Mouse (Mus musculus): ENCODE measurements around the gene Fen1. TPM values are rescaled to one million over a fixed set of nuclear protein-coding genes. Genes with fewer than 3 reads are reported as not detected.

Gene Fen1
- total RNA-seq, 2 experiments from 2014 or later = 4.2 to 6.2 TPM

DNA sequence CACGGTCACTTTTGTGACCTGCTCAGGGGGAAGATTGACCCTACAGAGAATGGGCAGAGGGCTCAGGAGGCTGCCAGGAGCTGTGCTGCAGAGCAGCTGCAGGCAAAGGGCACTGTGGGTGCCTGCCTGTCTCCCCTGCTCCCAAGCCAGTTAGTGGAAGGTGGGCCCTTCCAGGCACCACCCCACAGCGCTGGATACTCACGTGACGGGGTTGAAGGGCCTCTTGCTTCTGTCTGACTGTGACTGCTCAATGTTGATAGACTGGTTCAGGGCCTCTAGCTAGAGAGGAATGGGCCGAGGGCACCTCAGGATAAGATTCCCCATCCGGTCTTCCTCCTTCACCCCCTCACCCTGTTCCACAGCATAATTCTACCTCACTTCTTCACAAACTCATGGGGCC, 15.6 kb upstream of the Fen1 start:
- intact Hi-C loops (cut with DNase I; ENCODE audit: low total_unique reads) = no loop called here
- DNase-seq = no peak

DNA sequence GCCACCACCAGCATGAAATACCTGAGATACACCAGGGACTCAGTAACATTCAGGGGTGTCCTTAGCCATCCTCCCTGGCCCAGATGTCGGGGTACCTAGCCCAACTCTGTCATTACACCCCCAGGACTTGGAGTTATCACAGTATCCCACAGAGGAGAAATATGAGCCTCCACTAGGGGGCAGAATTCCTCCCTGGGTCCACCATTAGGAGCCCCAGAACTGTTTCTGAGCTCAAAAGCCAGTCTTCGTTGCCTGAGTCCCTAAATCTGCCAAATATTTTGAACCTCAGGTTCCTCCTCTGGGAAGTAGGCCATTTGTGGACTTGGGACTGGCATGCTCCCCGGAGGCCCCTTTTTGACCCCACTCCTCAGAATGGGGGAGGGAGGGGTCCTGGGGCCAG, 15.1 kb upstream of the Fen1 start:
- intact Hi-C loops (cut with DNase I; ENCODE audit: low total_unique reads) = no loop called here
- DNase-seq = no peak

DNA sequence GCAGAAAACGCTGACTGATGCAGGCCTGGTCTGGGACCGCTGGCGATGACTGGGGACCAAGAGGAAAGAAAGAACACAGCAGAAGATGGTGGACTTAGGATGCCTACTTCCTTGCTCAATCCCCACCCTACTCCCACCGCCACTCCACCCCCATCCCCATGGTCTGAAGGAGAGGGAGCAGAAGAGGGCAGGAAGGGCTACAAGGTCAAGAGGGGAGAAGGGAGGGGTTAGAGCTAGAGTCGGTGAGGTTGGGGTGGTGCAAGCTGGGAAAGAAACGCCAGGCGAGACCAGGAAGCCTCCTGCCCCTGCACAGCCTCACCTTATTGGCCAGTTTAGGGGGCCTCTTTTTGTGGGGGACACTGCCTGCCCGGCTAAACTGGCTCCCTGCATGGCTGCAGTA, 12.1 kb upstream of the Fen1 start:
- DNase-seq = no peak
- intact Hi-C loops (cut with DNase I; ENCODE audit: low total_unique reads) = no loop called here

DNA sequence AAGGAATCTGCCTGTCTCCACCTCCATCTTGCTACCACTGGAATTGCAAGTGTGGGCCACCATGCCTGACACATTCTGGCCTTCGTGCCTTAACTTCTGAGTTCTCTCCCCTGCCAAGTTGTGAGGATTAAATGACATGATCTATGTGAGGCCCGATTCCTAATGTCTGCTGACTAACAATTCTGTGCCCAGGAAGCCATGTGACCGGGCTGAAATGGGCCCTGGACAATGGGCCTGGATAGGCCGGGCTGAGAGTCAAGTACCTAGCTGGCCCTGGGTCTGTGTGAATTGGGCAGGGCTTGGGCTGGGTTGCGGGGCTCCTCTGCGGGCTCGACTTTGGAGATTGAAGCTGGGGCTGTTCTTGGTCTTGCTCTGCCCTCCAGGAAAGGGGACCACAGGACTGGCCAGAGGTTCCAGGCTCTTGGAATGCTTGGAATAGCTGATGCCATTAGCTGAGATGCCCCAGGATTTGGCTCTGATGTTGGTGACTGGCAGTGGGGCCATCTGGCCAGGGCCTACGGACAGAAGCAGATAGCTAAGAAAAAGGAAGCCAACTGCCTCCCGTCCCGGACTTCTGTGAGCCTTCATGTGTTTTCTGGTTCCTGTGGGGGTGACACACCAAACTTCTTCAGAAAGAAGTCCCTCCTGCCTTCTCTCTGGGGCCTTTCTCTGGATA, 10.0 kb upstream of the Fen1 start:
- no peak for DNase-seq
- intact Hi-C loops (cut with DNase I; ENCODE audit: low total_unique reads) = no loop called here

DNA sequence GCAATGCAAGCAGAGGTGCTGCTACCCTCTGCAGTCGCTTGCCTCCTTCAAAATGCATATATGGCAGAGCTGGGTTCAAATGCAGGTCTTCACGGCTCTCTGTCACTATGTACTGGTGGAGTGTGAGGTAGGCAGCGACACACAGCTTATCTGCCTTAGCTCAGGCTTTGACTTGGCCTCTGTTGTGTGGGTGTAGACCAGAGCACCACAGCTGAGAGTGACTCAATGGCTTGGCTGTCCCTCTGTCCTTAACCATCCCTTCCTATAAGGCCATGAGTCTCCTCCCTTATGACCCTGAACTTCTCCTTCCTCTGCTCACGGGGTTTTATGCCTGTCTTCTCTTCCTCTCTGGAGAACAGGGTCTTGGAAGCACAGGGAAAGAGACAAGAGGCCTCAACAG, 6.9 kb upstream of the Fen1 start:
- no peak for DNase-seq
- intact Hi-C loops (cut with DNase I; ENCODE audit: low total_unique reads) = no loop called here

DNA sequence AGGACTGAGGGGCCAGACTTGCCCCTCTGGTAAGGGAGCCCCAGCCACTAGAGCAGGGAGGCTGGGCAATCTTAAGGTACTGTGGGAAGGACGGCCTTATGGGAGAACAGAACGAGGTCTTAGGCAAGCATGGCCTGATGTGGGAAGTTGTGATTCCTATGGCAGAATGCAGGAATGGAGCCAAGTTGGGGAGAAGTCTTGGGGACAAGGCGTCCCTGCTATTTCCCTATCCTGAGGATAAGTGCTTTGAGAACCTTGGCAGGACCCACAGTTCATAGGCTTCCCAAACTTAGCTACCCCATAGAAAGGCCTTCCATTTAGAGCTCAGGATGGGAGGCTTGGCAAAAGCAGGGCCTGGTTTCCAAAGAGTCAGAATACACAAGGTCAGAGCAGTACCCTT, 4.9 kb upstream of the Fen1 start:
- DNase-seq = no peak
- intact Hi-C loops (cut with DNase I; ENCODE audit: low total_unique reads) = no loop called here

- intact Hi-C loops (cut with DNase I; ENCODE audit: low total_unique reads) = no loop called here
- DNase-seq = no peak
Measured at GRCm38 (mm10) chr19:10205051-10205450, 1.1 kb upstream of the Fen1 start.

DNA sequence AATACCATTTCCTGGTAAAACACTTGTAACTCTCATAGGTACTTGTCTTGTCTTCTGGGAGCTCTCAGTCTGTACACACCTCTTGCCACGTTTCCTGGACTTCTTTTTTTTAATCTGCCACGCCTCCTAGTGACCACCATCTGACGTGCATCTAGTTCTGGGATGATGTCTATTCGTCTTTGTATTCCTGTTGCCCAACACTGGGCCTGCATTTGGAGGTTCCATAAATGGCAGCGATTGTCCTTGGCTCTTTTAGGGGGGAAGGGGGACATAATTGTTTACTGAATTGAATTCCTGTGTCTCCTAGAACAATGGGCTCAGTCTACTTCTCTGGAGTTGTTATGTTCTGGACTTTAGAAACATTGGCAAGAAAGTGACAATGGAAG, 640 bp upstream of the Fen1 start:
- no peak for DNase-seq
- intact Hi-C loops (cut with DNase I; ENCODE audit: low total_unique reads) = no loop called here

GRCm38 (mm10) chr19:10203146-10203847, 672 bp downstream of the Fen1 start:
- DNase-seq = no peak
- intact Hi-C loops (cut with DNase I; ENCODE audit: low total_unique reads) = no loop called here

DNA sequence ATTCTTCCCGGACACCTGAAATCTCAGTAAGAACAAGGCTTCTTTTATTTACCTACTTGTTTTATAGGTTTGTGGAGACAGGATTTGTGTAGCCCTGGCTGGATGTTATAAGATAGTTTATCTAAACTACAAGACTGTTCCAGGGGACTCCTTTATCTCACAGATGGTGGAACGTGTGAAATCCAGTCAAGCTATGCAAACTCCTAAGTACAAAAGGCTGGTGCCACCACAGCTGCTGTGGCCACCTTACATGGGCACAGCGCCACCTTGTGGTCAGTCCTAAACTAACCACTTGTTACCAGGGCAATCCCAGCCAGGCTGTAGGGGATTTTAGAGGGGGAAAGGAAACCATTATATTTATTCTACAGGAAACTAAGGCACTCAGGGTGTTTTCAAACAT, 5.2 kb downstream of the Fen1 start:
- peak; percentile 81 for DNase-seq
- intact Hi-C loops (cut with DNase I; ENCODE audit: low total_unique reads) = loop anchor here (5.0 to 10.0 kb wide), 4 partner anchors 94 to 274 kb away; partner anchors contain the start of genes Best1, Fads2, Fads3 and Rab3il1

DNA sequence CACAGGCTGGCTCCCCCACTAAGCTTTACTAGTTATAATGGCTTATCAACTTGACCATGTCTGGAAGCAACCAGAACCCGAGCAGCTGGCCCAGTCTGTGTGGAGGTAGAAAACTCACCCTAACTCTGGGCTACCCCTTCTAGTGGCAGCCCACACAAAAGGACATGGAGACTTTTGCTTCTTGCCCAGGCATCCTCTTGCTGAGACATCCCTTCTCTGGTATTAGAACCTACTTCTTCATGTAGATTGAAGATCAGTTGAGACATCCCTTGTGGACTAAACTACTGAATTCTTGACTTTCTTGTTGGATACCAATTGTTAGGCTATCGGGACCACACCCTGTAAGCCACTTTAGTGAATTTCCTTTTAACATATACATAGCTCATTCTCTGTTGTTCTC, 5.7 kb downstream of the Fen1 start:
- intact Hi-C loops (cut with DNase I; ENCODE audit: low total_unique reads) = loop anchor here (5.0 to 10.0 kb wide), 4 partner anchors 93 to 273 kb away; partner anchors contain the start of genes Best1, Fads2, Fads3 and Rab3il1
- no peak for DNase-seq

DNA sequence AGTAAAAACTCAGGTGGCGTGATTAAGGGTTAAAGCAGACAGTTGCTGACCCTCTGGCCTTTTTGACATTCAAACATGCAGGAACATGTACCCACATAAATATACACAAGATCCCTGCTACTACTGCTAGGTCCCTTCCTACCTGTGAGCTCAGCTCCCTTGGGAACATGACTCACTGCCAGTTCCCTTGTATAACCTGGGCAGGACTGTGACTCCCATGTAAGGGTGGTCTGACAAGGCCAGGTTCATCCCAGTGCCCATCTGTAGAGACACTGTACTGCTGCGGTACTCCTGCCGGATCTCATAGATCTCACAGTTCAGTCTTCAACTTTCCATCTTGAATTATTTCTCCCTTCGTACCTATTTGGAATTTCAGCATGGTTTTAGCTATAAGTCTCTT, 6.8 kb downstream of the Fen1 start:
- DNase-seq = no peak
- intact Hi-C loops (cut with DNase I; ENCODE audit: low total_unique reads) = loop anchor here (5.0 to 10.0 kb wide), 4 partner anchors 92 to 272 kb away; partner anchors contain the start of genes Best1, Fads2, Fads3 and Rab3il1

- DNase-seq = no peak
- intact Hi-C loops (cut with DNase I; ENCODE audit: low total_unique reads) = loop anchor here (5.0 to 10.0 kb wide), 4 partner anchors 90 to 270 kb away; partner anchors contain the start of genes Best1, Fads2, Fads3 and Rab3il1
Measured at GRCm38 (mm10) chr19:10195252-10195651, 8.7 kb downstream of the Fen1 start.

DNA sequence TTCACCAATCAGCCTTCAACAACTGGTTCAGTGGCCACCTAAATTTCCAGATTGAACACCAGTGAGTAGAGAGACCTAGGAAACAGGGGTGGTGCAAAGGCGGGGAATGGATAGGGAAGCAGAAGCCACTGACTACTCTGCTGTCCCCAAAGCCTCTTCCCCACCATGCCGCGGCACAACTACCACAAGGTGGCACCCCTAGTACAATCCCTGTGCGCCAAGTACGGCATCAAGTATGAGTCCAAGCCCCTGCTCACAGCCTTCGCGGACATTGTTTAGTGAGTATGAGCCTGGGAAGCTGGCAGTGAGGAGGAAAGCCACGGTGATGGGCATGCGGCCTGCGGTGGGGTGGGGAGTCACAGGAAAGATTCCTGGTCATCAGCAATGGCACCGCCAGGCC, 9.6 kb downstream of the Fen1 start:
- intact Hi-C loops (cut with DNase I; ENCODE audit: low total_unique reads) = loop anchor here (10.0 kb wide), 2 partner anchors 90 to 270 kb away; partner anchors contain the start of gene Fads2
- DNase-seq = no peak

- peak; percentile 44 for DNase-seq
- intact Hi-C loops (cut with DNase I; ENCODE audit: low total_unique reads) = loop anchor here (10.0 kb wide), 2 partner anchors 87 to 267 kb away; partner anchors contain the start of gene Fads2
Measured at GRCm38 (mm10) chr19:10191326-10191725, 12.6 kb downstream of the Fen1 start.

- DNase-seq = peak; percentile 64
- intact Hi-C loops (cut with DNase I; ENCODE audit: low total_unique reads) = loop anchor here (10.0 kb wide), 2 partner anchors 86 to 266 kb away; partner anchors contain the start of gene Fads2
Measured at GRCm38 (mm10) chr19:10190796-10191195, 13.2 kb downstream of the Fen1 start.

GRCm38 (mm10) chr19:10189940-10190339, 14.0 kb downstream of the Fen1 start:
- no peak for DNase-seq
- intact Hi-C loops (cut with DNase I; ENCODE audit: low total_unique reads) = loop anchor here (10.0 kb wide), 2 partner anchors 85 to 265 kb away; partner anchors contain the start of gene Fads2

DNA sequence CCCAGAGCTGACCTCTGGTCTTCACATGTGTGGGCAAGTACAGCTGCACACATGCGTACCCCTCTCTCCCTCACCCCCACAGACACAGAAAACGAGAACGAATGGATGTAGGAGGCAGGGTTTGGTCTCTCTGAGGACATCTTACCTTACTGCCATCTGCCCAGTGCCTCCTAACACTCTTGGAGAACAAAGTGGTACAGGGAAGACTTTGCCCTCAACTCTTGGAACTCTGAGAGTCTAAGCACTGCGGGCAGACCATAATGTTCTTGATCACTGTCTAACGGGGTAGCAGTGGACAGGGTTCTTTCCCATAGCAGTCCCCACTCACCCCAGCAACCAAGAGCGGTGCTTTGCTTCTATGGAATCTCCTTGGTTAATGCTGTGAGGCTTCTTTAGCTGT, 14.9 kb downstream of the Fen1 start:
- no peak for DNase-seq
- intact Hi-C loops (cut with DNase I; ENCODE audit: low total_unique reads) = no loop called here

GRCm38 (mm10) chr19:10188281-10188811, 15.6 kb downstream of the Fen1 start:
- intact Hi-C loops (cut with DNase I; ENCODE audit: low total_unique reads) = no loop called here
- DNase-seq = peak; percentile 58

GRCm38 (mm10) chr19:10186569-10186968, 17.4 kb downstream of the Fen1 start:
- intact Hi-C loops (cut with DNase I; ENCODE audit: low total_unique reads) = no loop called here
- DNase-seq = no peak
